Mouse (Mus musculus): ENCODE data around the gene Vps35l. TPM values are rescaled to one million over a fixed set of nuclear protein-coding genes. Genes with fewer than 3 reads are reported as not detected.

The Vps35l gene
- polyA plus RNA-seq, 1 experiment, result 120 TPM

DNA sequence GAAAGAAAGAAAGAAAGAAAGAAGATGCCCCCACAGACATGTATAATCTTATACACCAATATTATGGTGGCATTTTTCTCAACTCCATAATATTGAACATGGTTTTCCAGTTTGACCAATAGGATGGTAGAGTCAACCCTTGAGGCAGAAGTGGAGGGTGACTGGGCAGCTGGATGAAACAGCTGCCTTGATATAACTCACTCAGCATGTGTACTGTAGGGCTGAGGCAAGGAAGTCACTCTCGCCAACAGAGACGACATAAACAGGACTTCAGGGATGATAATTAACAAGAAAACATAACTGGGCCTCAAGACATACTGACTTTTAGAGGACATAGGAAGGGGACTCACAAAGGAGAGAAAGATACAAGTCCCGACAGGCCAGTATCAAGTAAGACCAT lies 114.6 kb downstream of the Vps35l start:
- TF ChIP-seq POLR2A (IDR thresholded peaks at IDR 0.05; ENCODE audit: borderline replicate concordance, low read depth, low read length), result no peak
- no peak for TF ChIP-seq CTCF (IDR thresholded peaks at IDR 0.05; ENCODE audit: low read depth, low read length)
- peaks cover 45% of the 10 kb centered on the region for H3K4me1 ChIP-seq (ENCODE audit: control insufficient read depth, insufficient read depth, low read length)
- H3K27ac ChIP-seq (ENCODE audit: insufficient read depth, low read depth, low read length), result no peak overlapping the region
- peak overlapping the region; percentile 89 for H3K4me3 ChIP-seq (ENCODE audit: insufficient read depth, low read length)

DNA sequence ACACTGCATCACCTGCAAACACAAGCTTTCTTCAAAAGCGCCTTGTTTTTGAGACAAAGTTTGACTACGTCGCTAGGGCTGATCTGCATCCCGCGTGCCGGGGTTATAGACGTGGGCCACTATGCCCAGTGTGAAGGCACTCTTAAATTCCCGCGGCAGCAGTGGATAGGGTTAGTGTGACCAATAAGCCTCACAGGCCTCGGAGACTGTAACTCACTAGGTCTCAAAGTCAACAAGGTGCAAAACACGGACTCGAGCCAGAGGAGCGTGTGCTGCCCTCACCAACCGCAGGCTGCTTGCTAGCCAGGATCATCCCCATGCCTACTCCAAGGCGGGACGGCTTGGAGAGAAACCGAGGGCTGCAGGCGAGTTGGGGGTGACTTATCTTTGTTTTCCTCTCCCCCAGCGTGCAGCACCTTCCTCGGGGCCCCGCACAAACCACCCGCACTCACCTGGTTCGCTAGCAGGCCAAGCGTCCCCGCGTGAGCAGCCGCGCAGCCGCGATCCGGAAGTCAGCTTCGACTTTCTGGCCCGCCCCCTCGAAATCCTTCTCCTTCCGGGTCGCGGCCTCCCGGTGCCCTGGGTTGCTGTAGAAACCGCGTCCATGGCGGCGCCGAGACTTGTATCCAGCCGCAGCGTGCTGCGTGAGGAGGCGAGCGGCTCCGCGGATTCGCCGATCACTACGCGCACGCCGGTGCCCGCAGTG lies 115.3 kb downstream of the Vps35l start, which contains the start of gene Iqck:
Iqck (plus strand) TSS at position 582 of the 706 bp plus-strand sequence.
- H3K4me1 ChIP-seq (ENCODE audit: control insufficient read depth, insufficient read depth, low read length), result peaks cover 40% of the 10 kb centered on the region
- H3K4me3 ChIP-seq (ENCODE audit: insufficient read depth, low read length), result peak within 1 kb of the TSS; percentile 89
- TF ChIP-seq CTCF (IDR thresholded peaks at IDR 0.05; ENCODE audit: low read depth, low read length) (no peak), POLR2A (IDR thresholded peaks at IDR 0.05; ENCODE audit: borderline replicate concordance, low read depth, low read length) (no peak)
- H3K27ac ChIP-seq (ENCODE audit: insufficient read depth, low read depth, low read length), result peak within 1 kb of the TSS; percentile 17; the same call in 1 of the 2 replicates

DNA sequence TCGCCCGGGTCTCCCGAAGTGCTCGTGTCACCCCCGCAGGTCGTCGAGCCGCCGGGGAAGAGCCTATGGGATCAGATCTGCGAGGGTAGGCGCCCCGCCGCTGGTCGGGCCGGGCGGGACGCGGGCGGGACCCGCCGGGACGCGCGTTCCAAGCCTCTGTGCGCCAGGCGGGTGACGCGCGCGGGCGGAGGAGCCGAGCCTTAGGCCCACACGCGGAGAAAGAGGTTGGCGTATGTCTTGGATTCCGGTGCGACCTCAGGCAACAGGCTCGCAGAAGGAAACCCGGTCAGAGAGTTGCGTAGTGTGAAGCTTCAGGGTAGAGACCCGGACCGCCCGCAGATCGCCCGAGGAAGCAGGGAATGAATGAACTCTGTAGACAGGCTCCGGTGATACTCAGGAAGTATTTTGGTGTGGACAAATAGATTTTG lies 115.9 kb downstream of the Vps35l start, which contains the start of gene Knop1:
Knop1 (minus strand) TSS at position 378 of the 428 bp plus-strand sequence.
- H3K27ac ChIP-seq (ENCODE audit: insufficient read depth, low read depth, low read length), result peak within 1 kb of the TSS; percentile 17; the same call in 1 of the 2 replicates
- peaks cover 34% of the 10 kb centered on the region for H3K4me1 ChIP-seq (ENCODE audit: control insufficient read depth, insufficient read depth, low read length)
- no peak for TF ChIP-seq CTCF (IDR thresholded peaks at IDR 0.05; ENCODE audit: low read depth, low read length)
- no peak for TF ChIP-seq POLR2A (IDR thresholded peaks at IDR 0.05; ENCODE audit: borderline replicate concordance, low read depth, low read length)
- H3K4me3 ChIP-seq (ENCODE audit: insufficient read depth, low read length), result peak within 1 kb of the TSS; percentile 89

DNA sequence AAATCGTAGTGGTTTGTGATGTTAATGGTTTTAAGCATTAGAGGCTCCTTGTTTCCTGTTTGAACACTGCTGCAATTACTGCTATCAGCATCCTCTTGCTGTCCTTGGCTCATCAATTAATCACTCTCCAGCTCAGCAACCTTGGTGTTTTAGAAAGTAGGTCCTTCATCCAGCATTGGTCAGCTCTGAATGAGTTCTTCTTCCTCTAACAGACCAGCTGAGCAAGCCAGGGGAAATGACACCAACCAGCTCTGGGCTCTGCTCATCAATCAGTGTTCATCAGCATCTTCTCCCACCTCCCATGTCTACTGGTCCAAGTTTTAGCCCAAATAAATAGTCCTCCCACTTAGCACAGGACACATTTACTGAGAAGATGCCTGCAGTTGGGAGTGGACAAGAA lies 118.6 kb downstream of the Vps35l start:
- TF ChIP-seq CTCF (IDR thresholded peaks at IDR 0.05; ENCODE audit: low read depth, low read length) (no peak), POLR2A (IDR thresholded peaks at IDR 0.05; ENCODE audit: borderline replicate concordance, low read depth, low read length) (no peak)
- H3K4me1 ChIP-seq (ENCODE audit: control insufficient read depth, insufficient read depth, low read length), result peaks cover 9% of the 10 kb centered on the region
- no peak overlapping the region for H3K27ac ChIP-seq (ENCODE audit: insufficient read depth, low read depth, low read length)
- no peak overlapping the region for H3K4me3 ChIP-seq (ENCODE audit: insufficient read depth, low read length)

DNA sequence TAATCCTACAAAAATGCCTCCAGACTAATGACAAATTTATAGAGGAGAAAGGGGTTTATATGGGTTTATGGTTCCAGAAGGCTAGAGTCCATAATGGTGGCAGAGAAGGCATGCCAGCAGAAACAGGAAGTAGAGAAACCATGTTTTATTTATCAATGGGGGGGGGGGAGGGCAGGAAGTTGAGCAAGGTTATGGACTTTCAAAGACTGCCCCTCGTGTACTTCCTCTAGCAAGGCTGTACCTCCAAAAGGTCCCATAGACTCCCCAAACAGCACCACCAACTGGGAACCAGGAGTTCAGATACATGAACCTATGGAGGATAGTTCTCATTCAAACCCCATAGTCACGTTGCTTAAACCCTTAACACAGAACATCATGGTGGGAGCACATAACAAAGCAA lies 125.3 kb downstream of the Vps35l start:
- Histone ChIP-seq H3K27ac (ENCODE audit: insufficient read depth, low read depth, low read length) (no peak overlapping the region), H3K4me1 (ENCODE audit: control insufficient read depth, insufficient read depth, low read length) (peaks cover 7% of the 10 kb centered on the region), H3K4me3 (ENCODE audit: insufficient read depth, low read length) (no peak overlapping the region)
- TF ChIP-seq POLR2A (IDR thresholded peaks at IDR 0.05; ENCODE audit: borderline replicate concordance, low read depth, low read length) (no peak), CTCF (IDR thresholded peaks at IDR 0.05; ENCODE audit: low read depth, low read length) (no peak)

DNA sequence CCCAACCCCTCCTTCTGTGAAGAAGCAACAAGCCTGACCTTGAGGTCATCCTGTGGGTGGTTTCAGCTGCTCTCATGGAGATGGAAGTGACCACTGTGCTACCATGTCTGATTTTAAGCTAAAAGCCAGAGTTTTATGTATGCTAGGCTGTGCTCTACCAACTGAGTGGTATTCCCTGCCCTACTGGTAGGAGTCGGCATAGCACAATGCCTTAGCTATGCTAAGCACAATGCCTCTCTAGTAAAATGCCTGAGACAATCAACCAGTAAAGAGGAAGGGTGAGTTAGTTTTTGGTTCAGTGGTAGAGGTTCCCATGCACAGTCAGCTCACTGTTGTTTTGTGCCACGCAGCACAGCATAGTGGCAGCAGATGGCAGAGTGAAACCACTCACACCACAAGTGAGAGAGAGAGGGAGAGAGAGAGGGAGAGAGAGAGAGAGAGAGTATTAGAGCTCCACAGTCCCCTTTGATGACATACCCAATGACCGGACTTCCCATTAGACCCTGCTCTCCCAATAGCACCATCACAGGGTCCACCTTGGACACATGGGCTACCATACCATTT lies 139.5 kb downstream of the Vps35l start:
- H3K4me1 ChIP-seq (ENCODE audit: control insufficient read depth, insufficient read depth, low read length), result no peaks in the 10 kb centered on the region
- no peak overlapping the region for H3K4me3 ChIP-seq (ENCODE audit: insufficient read depth, low read length)
- H3K27ac ChIP-seq (ENCODE audit: insufficient read depth, low read depth, low read length), result no peak overlapping the region
- TF ChIP-seq POLR2A (IDR thresholded peaks at IDR 0.05; ENCODE audit: borderline replicate concordance, low read depth, low read length), result no peak

DNA sequence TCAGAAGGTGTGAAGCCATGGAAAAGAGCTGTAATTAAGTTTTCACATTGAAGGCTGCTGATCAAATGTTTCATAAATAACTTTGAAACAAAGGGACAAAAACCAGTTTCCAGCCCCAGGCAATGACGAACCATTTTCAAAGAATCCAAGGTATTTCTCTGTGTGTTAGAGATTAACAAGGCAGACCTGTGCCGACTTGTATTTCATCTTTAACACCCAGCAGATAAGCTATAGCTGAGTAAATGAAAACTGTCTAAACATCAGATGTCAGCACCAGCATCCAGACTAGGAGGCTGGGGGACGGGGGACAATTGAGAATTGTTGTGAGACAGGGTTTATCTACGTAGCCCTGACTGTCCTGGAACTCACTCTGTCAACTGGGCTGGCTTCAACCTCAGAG lies 143.9 kb downstream of the Vps35l start:
- Histone ChIP-seq H3K27ac (ENCODE audit: insufficient read depth, low read depth, low read length) (no peak overlapping the region), H3K4me3 (ENCODE audit: insufficient read depth, low read length) (no peak overlapping the region), H3K4me1 (ENCODE audit: control insufficient read depth, insufficient read depth, low read length) (0 out of 2 replicates have a peak, but pooled peaks cover 5% of the 10 kb centered on the region)
- TF ChIP-seq POLR2A (IDR thresholded peaks at IDR 0.05; ENCODE audit: borderline replicate concordance, low read depth, low read length) (no peak), CTCF (IDR thresholded peaks at IDR 0.05; ENCODE audit: low read depth, low read length) (no peak)

DNA sequence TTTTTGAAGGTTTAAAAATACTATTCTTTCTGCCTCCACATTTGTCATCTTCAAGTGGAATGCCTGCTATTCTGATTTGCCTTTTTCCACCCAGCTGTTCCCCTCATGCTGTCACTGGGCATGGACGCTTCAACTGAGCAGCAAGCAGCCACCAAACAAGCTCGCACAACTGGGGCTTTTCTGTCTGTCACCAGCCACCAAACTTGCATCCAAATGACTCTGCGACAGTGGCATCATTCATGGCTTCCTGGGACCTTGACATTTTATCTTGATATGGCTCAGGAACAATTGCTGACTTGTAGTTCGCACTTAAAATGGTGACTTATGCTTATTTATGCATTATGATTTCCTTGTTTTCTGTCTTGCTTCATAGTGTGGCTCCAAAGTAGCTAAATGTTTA lies 144.9 kb downstream of the Vps35l start:
- no peak for TF ChIP-seq POLR2A (IDR thresholded peaks at IDR 0.05; ENCODE audit: borderline replicate concordance, low read depth, low read length)
- no peak for TF ChIP-seq CTCF (IDR thresholded peaks at IDR 0.05; ENCODE audit: low read depth, low read length)
- Histone ChIP-seq H3K4me3 (ENCODE audit: insufficient read depth, low read length) (no peak overlapping the region), H3K27ac (ENCODE audit: insufficient read depth, low read depth, low read length) (no peak overlapping the region), H3K4me1 (ENCODE audit: control insufficient read depth, insufficient read depth, low read length) (peaks cover 5% of the 10 kb centered on the region; the same call in 1 of the 2 replicates)

DNA sequence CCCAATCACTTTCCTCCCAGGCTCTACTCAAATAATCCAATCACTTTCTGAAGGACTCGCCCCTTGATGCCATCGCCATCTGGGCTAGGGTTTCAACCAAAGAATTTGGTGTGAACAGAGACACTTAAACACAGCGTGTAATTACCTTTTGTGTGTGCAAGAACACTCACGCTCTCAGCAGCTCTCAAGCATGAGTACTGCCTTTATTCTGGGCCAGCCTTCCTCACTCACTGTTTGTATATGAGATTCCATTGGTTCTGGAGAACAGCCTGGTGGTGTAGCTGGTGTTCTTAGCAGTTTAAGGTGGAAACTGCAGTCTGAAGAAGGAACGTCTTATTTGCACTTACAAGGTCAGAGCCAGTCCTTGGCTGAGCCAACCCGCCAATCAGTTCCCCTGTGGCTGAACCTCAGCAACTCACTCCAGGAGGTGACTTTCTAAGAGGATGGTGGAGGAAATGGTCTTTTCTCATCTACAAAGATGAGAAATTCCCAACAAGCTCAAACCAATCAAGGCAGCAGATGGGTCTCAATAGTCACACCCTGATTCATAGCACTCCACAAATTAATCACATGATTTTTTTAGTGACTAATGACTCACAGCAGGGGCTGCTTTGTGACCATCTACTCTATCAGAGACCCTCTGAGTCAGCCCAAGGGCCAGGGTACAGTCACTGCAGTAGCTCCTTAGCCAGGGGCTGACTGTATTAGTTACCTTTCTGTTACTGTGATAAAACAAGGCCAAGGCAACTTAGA lies 147.5 kb downstream of the Vps35l start:
- peaks cover 5% of the 10 kb centered on the region; the same call in 1 of the 2 replicates for H3K4me1 ChIP-seq (ENCODE audit: control insufficient read depth, insufficient read depth, low read length)
- TF ChIP-seq POLR2A (IDR thresholded peaks at IDR 0.05; ENCODE audit: borderline replicate concordance, low read depth, low read length) (no peak), CTCF (IDR thresholded peaks at IDR 0.05; ENCODE audit: low read depth, low read length) (no peak)
- no peak overlapping the region for H3K4me3 ChIP-seq (ENCODE audit: insufficient read depth, low read length)
- no peak overlapping the region for H3K27ac ChIP-seq (ENCODE audit: insufficient read depth, low read depth, low read length)
